Mouse (Mus musculus) cerebellum, adult 9-11 months (tissue): Measurements from ENCODE around the gene Glis2.

Experiments used
- DNase-seq: peaks from one replicate; pipeline ENCODE4 v3.0.0; 2022

Gene Glis2

GRCm38 (mm10) chr16:4604293-4604837 lies 9.9 kb downstream of the Glis2 start:
- no peak for DNase-seq

- no peak for DNase-seq
Measured at GRCm38 (mm10) chr16:4605514-4606131, 11.1 kb downstream of the Glis2 start.

- DNase-seq: peak; percentile 64
Measured at GRCm38 (mm10) chr16:4606431-4607084, 12.0 kb downstream of the Glis2 start.

GRCm38 (mm10) chr16:4607818-4608531 lies 13.5 kb downstream of the Glis2 start:
- DNase-seq: peak; percentile 85

- DNase-seq: no peak
Measured at GRCm38 (mm10) chr16:4608532-4609059, 14.1 kb downstream of the Glis2 start.

- DNase-seq: no peak
Measured at GRCm38 (mm10) chr16:4611193-4611592, 16.7 kb downstream of the Glis2 start.

- DNase-seq: no peak
Measured at GRCm38 (mm10) chr16:4611676-4612075, 17.2 kb downstream of the Glis2 start.

- DNase-seq: no peak
Measured at GRCm38 (mm10) chr16:4613736-4614135, 19.2 kb downstream of the Glis2 start.

GRCm38 (mm10) chr16:4614639-4615038 lies 20.1 kb downstream of the Glis2 start:
- no peak for DNase-seq

GRCm38 (mm10) chr16:4615297-4615696 lies 20.8 kb downstream of the Glis2 start:
- no peak for DNase-seq

- DNase-seq: no peak
Measured at GRCm38 (mm10) chr16:4616829-4617228, 22.3 kb downstream of the Glis2 start.

- no peak for DNase-seq
Measured at GRCm38 (mm10) chr16:4624074-4624473, 29.6 kb downstream of the Glis2 start.

- DNase-seq: peak; percentile 92
Measured at GRCm38 (mm10) chr16:4624481-4625110, 30.1 kb downstream of the Glis2 start, which contains the start of gene Pam16. Gene Pam16, minus strand, starts transcription at chr16:4624988.

- no peak for DNase-seq
Measured at GRCm38 (mm10) chr16:4627105-4627504, 32.6 kb downstream of the Glis2 start.

GRCm38 (mm10) chr16:4628898-4629419 lies 34.4 kb downstream of the Glis2 start:
- DNase-seq: no peak

- DNase-seq: peak; percentile 77
Measured at GRCm38 (mm10) chr16:4629950-4630349, 35.4 kb downstream of the Glis2 start.

GRCm38 (mm10) chr16:4632050-4632449 lies 37.5 kb downstream of the Glis2 start:
- no peak for DNase-seq

GRCm38 (mm10) chr16:4633661-4634060 lies 39.1 kb downstream of the Glis2 start:
- DNase-seq: no peak

GRCm38 (mm10) chr16:4634681-4635080 lies 40.2 kb downstream of the Glis2 start:
- DNase-seq: no peak

- DNase-seq: no peak
Measured at GRCm38 (mm10) chr16:4635760-4636159, 41.2 kb downstream of the Glis2 start.

GRCm38 (mm10) chr16:4638891-4639390 lies 44.4 kb downstream of the Glis2 start:
- no peak for DNase-seq

- DNase-seq: no peak
Measured at GRCm38 (mm10) chr16:4639831-4640237, 45.3 kb downstream of the Glis2 start, which contains the start of the genes Vasn and Dnaja3. Gene Vasn, plus strand, starts transcription at chr16:4639941. Gene Dnaja3, plus strand, starts transcription at chr16:4639989.
